ENCODE assay signal across 9 mouse cellular contexts in genomic region chr9:123258796-123259195, GRCm38 (mm10). TPM values are rescaled to one million over a fixed set of nuclear protein-coding genes. Genes with fewer than 3 reads are reported as not detected.
DNase-seq lines count a peak whose midpoint lies in the region; ATAC-seq and TF ChIP-seq lines count a peak whose summit lies in the region.
"Had no signal": no experiment of that assay in that cellular context is flagged by ENCODE, and none has a peak within 500 bp of the region (broad histone marks: within the 10 kb centered on the region; RNA-seq: fewer than 3 reads in every experiment).

No protein-coding gene starts in this region.

- peak overlapping the region; percentile 84 for H3K4me2 ChIP-seq in intestine, embryonic 14.5 days (ENCODE audit: low read length)
- H3K4me2 ChIP-seq in intestine, postnatal 0 days (replicated peaks; ENCODE audit: low read depth): no peak overlapping the region
- H3K4me2 ChIP-seq in forebrain, embryonic 16.5 days (ENCODE audit: low read length): peak overlapping the region; percentile 84
- peak overlapping the region; percentile 87 for H3K4me2 ChIP-seq in midbrain, embryonic 13.5 days (replicated peaks)
- H3K4me2 ChIP-seq in kidney, embryonic 16.5 days (replicated peaks; ENCODE audit: low read depth, low read length): no peak overlapping the region; the same call in 1 of the 2 replicates

- DNase-seq in intestine, embryonic 14.5 days (ENCODE audit: low spot score): no peak
- peak; percentile 5 for DNase-seq in cerebellum, adult 9-11 months
- DNase-seq in c-Kit-positive CD71-positive TER-119-positive erythroid progenitor cells, embryonic 14.5 days (ENCODE audit: low spot score): no peak
- DNase-seq: kidney, postnatal 36 days had no signal

- H3K27me3 ChIP-seq in intestine, embryonic 14.5 days (replicated peaks; ENCODE audit: control insufficient read depth, insufficient read depth, low read length): peaks cover 4% of the 10 kb centered on the region; the same call in 1 of the 2 replicates
- H3K27me3 ChIP-seq in intestine, postnatal 0 days (replicated peaks; ENCODE audit: control insufficient read depth, insufficient read depth, low read length): peaks cover 11% of the 10 kb centered on the region
- peaks cover 5% of the 10 kb centered on the region for H3K27me3 ChIP-seq in forebrain, embryonic 16.5 days (replicated peaks; ENCODE audit: control insufficient read depth, insufficient read depth, low read length)
- peaks cover 34% of the 10 kb centered on the region for H3K27me3 ChIP-seq in midbrain, embryonic 13.5 days
- peaks cover 6% of the 10 kb centered on the region for H3K27me3 ChIP-seq in kidney, embryonic 16.5 days (ENCODE audit: insufficient read depth, low read length)

- no peaks in the 10 kb centered on the region for H3K36me3 ChIP-seq in intestine, embryonic 14.5 days (ENCODE audit: control insufficient read depth, insufficient read depth, low read length)
- H3K36me3 ChIP-seq in intestine, postnatal 0 days (ENCODE audit: control insufficient read depth, insufficient read depth): no peaks in the 10 kb centered on the region
- H3K36me3 ChIP-seq in forebrain, embryonic 16.5 days (ENCODE audit: control insufficient read depth, insufficient read depth): no peaks in the 10 kb centered on the region
- no peaks in the 10 kb centered on the region for H3K36me3 ChIP-seq in midbrain, embryonic 13.5 days
- no peaks in the 10 kb centered on the region for H3K36me3 ChIP-seq in kidney, embryonic 16.5 days (ENCODE audit: insufficient read depth, low read length)

- H3K27ac ChIP-seq in intestine, embryonic 14.5 days (ENCODE audit: low read depth): no peak overlapping the region
- no peak overlapping the region for H3K27ac ChIP-seq in intestine, postnatal 0 days (ENCODE audit: low read depth, low read length)
- H3K27ac ChIP-seq in forebrain, embryonic 16.5 days (ENCODE audit: low read length): no peak overlapping the region
- no peak overlapping the region for H3K27ac ChIP-seq in midbrain, embryonic 13.5 days
- no peak overlapping the region for H3K27ac ChIP-seq in kidney, embryonic 16.5 days (ENCODE audit: low read length)

- 26% methylated on average over 10 of the region's 10 CpGs for WGBS in intestine, embryonic 14.5 days
- 40% methylated on average over 10 of the region's 10 CpGs for WGBS in intestine, postnatal 0 days
- 22% methylated on average over 10 of the region's 10 CpGs for WGBS in forebrain, embryonic 16.5 days
- 28% methylated on average over 10 of the region's 10 CpGs for WGBS in midbrain, embryonic 13.5 days
- WGBS in kidney, embryonic 16.5 days: 38% methylated on average over 10 of the region's 10 CpGs

- H3K9me3 ChIP-seq in intestine, embryonic 14.5 days (ENCODE audit: control insufficient read depth, low read length): no peaks in the 10 kb centered on the region
- no peaks in the 10 kb centered on the region for H3K9me3 ChIP-seq in intestine, postnatal 0 days (ENCODE audit: control insufficient read depth)
- H3K9me3 ChIP-seq in forebrain, embryonic 16.5 days (ENCODE audit: control insufficient read depth, low read length): no peaks in the 10 kb centered on the region
- H3K9me3 ChIP-seq in midbrain, embryonic 13.5 days: no peaks in the 10 kb centered on the region
- no peaks in the 10 kb centered on the region for H3K9me3 ChIP-seq in kidney, embryonic 16.5 days (ENCODE audit: low read length)

- no peaks in the 10 kb centered on the region; the same call in 1 of the 2 replicates for H3K4me1 ChIP-seq in intestine, embryonic 14.5 days (replicated peaks; ENCODE audit: control insufficient read depth, insufficient read depth, low read length)
- H3K4me1 ChIP-seq in intestine, postnatal 0 days (replicated peaks; ENCODE audit: control insufficient read depth, insufficient read depth, low read length): 0 out of 2 replicates have a peak, but pooled peaks cover 3% of the 10 kb centered on the region
- peaks cover 7% of the 10 kb centered on the region for H3K4me1 ChIP-seq in forebrain, embryonic 16.5 days (replicated peaks; ENCODE audit: control insufficient read depth, insufficient read depth, low read length)
- no peaks in the 10 kb centered on the region for H3K4me1 ChIP-seq in midbrain, embryonic 13.5 days (replicated peaks)
- peaks cover 8% of the 10 kb centered on the region; the same call in 1 of the 2 replicates for H3K4me1 ChIP-seq in kidney, embryonic 16.5 days (ENCODE audit: insufficient read depth, low read length)

- H3K4me3 ChIP-seq in intestine, embryonic 14.5 days (ENCODE audit: low read depth, low read length): peak overlapping the region; percentile 78
- H3K4me3 ChIP-seq in intestine, postnatal 0 days (ENCODE audit: low read depth, low read length): no peak overlapping the region
- H3K4me3 ChIP-seq in forebrain, embryonic 16.5 days (replicated peaks; ENCODE audit: low read length): peak overlapping the region; percentile 77
- H3K4me3 ChIP-seq in midbrain, embryonic 13.5 days (replicated peaks): peak overlapping the region; percentile 74
- no peak overlapping the region for H3K4me3 ChIP-seq in kidney, embryonic 16.5 days (ENCODE audit: low read length)

- no peak overlapping the region for H3K9ac ChIP-seq in intestine, embryonic 14.5 days (ENCODE audit: low read length)
- no peak overlapping the region for H3K9ac ChIP-seq in intestine, postnatal 0 days (ENCODE audit: low read depth, low read length)
- no peak overlapping the region for H3K9ac ChIP-seq in forebrain, embryonic 16.5 days (replicated peaks; ENCODE audit: low read depth, low read length)
- H3K9ac ChIP-seq in midbrain, embryonic 13.5 days (replicated peaks): peak overlapping the region; percentile 79; the same call in 1 of the 2 replicates
- no peak overlapping the region for H3K9ac ChIP-seq in kidney, embryonic 16.5 days (replicated peaks; ENCODE audit: low read length)

- TF ChIP-seq CTCF in intestine, postnatal 0 days (IDR thresholded peaks at IDR 0.05; ENCODE audit: low read depth): no peak

- ATAC-seq in intestine, embryonic 14.5 days (replicated peaks; ENCODE audit: low FRiP score, low TSS enrichment, low read depth): no peak
- no peak for ATAC-seq in intestine, postnatal 0 days
- ATAC-seq in forebrain, embryonic 16.5 days: no peak
- ATAC-seq in midbrain, embryonic 13.5 days: no peak
- ATAC-seq in kidney, embryonic 16.5 days (ENCODE audit: low FRiP score, low TSS enrichment): no peak
- no peak for ATAC-seq in granulocyte monocyte progenitor cell, adult 5-6 weeks (replicated peaks; ENCODE audit: poor library complexity, severe bottlenecking)

RNA-seq across cellular contexts. Expression of gene Tmem158, which starts 1.8 kb away (rescaled TPM):
- 9.7 and 10.9 TPM in 2 replicates for polyA plus RNA-seq in intestine, embryonic 14.5 days (2014; fragmentation: Nextera tagmentation; extraction: Ambion mirVana)
- 15.6 and 16.1 TPM in 2 replicates for polyA plus RNA-seq in intestine, postnatal 0 days (2015; fragmentation: Nextera tagmentation; extraction: Ambion mirVana)
- polyA plus RNA-seq in forebrain, embryonic 16.5 days (2015; fragmentation: Nextera tagmentation; extraction: Ambion mirVana): 29.0 TPM in 2 replicates
- polyA plus RNA-seq in midbrain, embryonic 13.5 days (2015; fragmentation: Nextera tagmentation; extraction: Ambion mirVana): 14.0 and 17.0 TPM in 2 replicates
- 3.6 and 4.7 TPM in 2 replicates for polyA plus RNA-seq in kidney, embryonic 16.5 days (2015; fragmentation: Nextera tagmentation; extraction: Ambion mirVana)
- total RNA-seq in granulocyte monocyte progenitor cell, adult 5-6 weeks (2014; fragmentation: Nextera tagmentation): 2.3 TPM in 1 of 2 replicates, not detected in the other
- 0.65 TPM in 1 of 2 replicates, not detected in the other for total RNA-seq in granulocyte monocyte progenitor cell, adult 5-6 weeks (2017)

RNA-seq across cellular contexts. Expression of gene Cdcp1, which starts 43.0 kb away (rescaled TPM):
- 17.5 and 18.7 TPM in 2 replicates for polyA plus RNA-seq in intestine, embryonic 14.5 days (2014; fragmentation: Nextera tagmentation; extraction: Ambion mirVana)
- 6.9 and 7.7 TPM in 2 replicates for polyA plus RNA-seq in intestine, postnatal 0 days (2015; fragmentation: Nextera tagmentation; extraction: Ambion mirVana)
- polyA plus RNA-seq in forebrain, embryonic 16.5 days (2015; fragmentation: Nextera tagmentation; extraction: Ambion mirVana): 0.14 TPM in 2 replicates
- 0.04 and 0.05 TPM in 2 replicates for polyA plus RNA-seq in midbrain, embryonic 13.5 days (2015; fragmentation: Nextera tagmentation; extraction: Ambion mirVana)
- polyA plus RNA-seq in kidney, embryonic 16.5 days (2015; fragmentation: Nextera tagmentation; extraction: Ambion mirVana): 9.7 and 11.0 TPM in 2 replicates
- not detected in 2 replicates for total RNA-seq in granulocyte monocyte progenitor cell, adult 5-6 weeks (2014; fragmentation: Nextera tagmentation)
- 0.43 TPM in 1 of 2 replicates, not detected in the other for total RNA-seq in granulocyte monocyte progenitor cell, adult 5-6 weeks (2017)

Comparison
In these comparisons a context has a peak if more than half of its experiments do, and no peak if none do; other contexts are left out.
1. H3K4me2 ChIP-seq: peak in intestine, embryonic 14.5 days (single experiment), forebrain, embryonic 16.5 days (single experiment) and midbrain, embryonic 13.5 days (single experiment); none in intestine, postnatal 0 days (single experiment) and kidney, embryonic 16.5 days (single experiment).
2. H3K4me3 ChIP-seq: peak in intestine, embryonic 14.5 days (single experiment), forebrain, embryonic 16.5 days (single experiment) and midbrain, embryonic 13.5 days (single experiment); none in intestine, postnatal 0 days (single experiment) and kidney, embryonic 16.5 days (single experiment).